Mouse (Mus musculus) Muller cell, postnatal 12 days (primary cell): ENCODE results near the gene Gm3012.
"Not testable (repeated sequence)": the region's sequence is repeated elsewhere in the genome, so short reads cannot be mapped to it uniquely, and the experiment has no call there.

ENCODE experiments used
- DNase-seq: peaks from one replicate; pipeline ENCODE4 v3.0.0-alpha.2; 2015; ENCODE audit errors: inconsistent ontology term

Gene Gm3012

DNA sequence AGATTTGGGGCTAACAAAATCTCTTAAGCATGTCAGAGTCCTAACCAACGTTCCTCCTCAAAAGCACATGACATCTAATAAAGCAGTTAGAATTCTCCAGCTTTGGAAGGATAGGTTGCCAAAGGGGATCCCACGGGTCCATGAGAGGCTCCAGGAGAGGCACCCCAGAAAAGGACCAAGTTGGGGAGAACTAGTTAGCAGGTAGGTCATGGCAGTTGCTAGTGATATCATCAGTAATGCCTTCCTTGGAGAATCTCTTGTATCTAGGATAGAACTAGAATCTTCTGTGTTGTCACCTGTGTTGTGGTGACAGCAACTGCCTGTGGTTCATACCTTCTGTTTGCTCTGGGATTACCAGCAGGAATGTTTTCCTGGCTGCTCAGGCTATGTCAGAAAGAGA, at the start of gene Gm3012:
Gene Gm3012, plus strand, starts transcription at position 301 of the 400 bp plus-strand sequence.
- not testable (repeated sequence) for DNase-seq

DNA sequence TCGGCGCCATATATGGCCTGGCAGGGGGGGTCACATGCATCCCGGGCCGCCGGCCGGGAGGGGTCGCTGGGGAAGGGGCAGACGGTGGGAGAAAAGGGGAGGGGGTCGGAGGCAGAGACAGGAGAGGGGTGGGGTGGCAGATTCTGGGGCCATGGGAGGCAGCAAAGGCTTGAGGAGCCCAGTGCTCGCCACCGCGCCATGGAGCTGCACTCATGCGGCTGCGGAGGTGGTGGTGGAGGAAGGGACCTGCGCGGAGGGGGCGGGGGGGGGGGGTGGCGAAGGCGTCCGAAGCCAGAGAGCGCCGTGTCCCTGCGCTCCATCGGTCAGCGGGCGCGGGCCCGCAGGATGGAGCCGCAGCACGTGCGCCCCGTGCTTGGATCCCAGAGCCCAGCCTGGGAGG, 17.4 kb downstream of the Gm3012 start, which contains the start of gene Gm3020:
Gene Gm3020, plus strand, starts transcription at position 301 of the 400 bp plus-strand sequence.
- DNase-seq = not testable (repeated sequence)

DNA sequence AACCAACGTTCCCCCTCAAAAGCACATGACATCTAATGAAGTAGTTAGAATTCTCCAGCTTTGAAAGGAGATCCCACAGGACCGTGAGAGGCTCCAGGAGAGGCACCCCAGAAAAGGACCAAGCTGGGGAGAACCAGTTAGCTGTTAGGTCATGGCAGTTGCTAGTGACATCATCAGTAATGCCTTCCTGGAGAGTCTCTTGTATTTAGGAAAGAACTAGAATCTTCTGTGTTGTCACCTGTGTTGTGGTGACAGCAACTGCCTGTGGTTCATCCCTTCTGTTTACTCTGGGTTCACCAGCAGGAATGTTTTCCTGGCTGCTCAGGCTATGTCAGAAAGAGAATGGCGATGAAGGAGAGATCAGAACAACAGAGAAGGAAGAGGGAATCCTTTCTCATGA, 54.2 kb downstream of the Gm3012 start, which contains the start of gene Gm3043:
Gene Gm3043, plus strand, starts transcription at position 301 of the 400 bp plus-strand sequence.
- DNase-seq = not testable (repeated sequence)
